In genomic region chr8:107096366-107097036, GRCm38 (mm10) we compare ENCODE assay signal across 1 mouse cellular context.
A peak's percentile ranks its signal among the peaks of the same experiment; 100 is the strongest.
TF ChIP-seq lines count a peak whose summit lies in the region.

Gene Terf2, minus strand, starts transcription at chr8:107096547.

TF ChIP-seq in CH12.LX, 34 proteins besides CTCF, POLR2A, EP300 and RAD21 (continued from another document):
- TF ChIP-seq BHLHE40 (IDR thresholded peaks at IDR 0.05; ENCODE audit: low read depth, low read length) (no peak), MAFK (IDR thresholded peaks at IDR 0.05; ENCODE audit: insufficient replicate concordance, low read length) (no peak), ZNF384 (IDR thresholded peaks at IDR 0.05; ENCODE audit: low read depth, low read length) (peak; percentile 91), PAX5 (IDR thresholded peaks at IDR 0.05; ENCODE audit: low read length) (no peak), IRF4 (IDR thresholded peaks at IDR 0.05; ENCODE audit: low read depth, low read length) (peak; percentile 78), MAZ (IDR thresholded peaks at IDR 0.05; ENCODE audit: low read depth, low read length) (peak; percentile 87), ETS1 (conservative IDR thresholded peaks at IDR 0.05; ENCODE audit: low read depth, low read length) (no peak), MYC (IDR thresholded peaks at IDR 0.05; ENCODE audit: low read depth, low read length) (no peak; the same call in 1 of the 2 replicates), NELFE (IDR thresholded peaks at IDR 0.05; ENCODE audit: low read depth, low read length) (no peak), POLR2AphosphoS2 (IDR thresholded peaks at IDR 0.05; ENCODE audit: low read depth, low read length) (no peak), HCFC1 (IDR thresholded peaks at IDR 0.05; ENCODE audit: low read depth, low read length) (peak; percentile 100)
